Mouse (Mus musculus): Measurements from ENCODE around the gene Caml. TPM values are rescaled to one million over a fixed set of nuclear protein-coding genes. Genes with fewer than 3 reads are reported as not detected.
"Not testable (repeated sequence)": the region's sequence is repeated elsewhere in the genome, so short reads cannot be mapped to it uniquely, and the experiment has no call there.

Caml gene
- total RNA-seq, 4 experiments from 2014 or later = 10.1 to 12.8 (median 11.7) TPM

DNA sequence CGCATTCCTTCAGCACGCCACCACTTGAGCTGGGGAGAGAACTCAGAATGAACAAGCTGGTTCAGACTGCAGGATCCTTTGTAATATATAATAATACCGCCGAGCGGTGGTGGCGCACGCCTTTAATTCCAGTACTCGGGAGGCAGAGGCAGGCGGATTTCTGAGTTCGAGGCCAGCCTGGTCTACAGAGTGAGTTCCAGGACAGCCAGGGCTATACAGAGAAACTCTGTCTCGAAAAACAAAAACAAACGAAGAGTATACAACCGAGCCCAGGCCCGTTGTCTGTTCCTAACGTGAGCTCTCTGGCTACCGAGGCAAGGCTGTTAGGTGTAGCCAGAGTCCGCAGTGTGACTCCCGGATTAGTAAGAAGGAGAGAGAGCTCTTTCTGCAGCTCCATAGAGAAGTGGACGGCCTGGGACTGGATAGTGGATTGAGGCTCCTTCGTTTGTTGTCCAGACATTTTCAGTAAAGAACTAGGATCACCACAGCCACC is 603 bp upstream of the Caml start:
- DNase-seq (ENCODE audit: low spot score) = not testable (repeated sequence)

DNA sequence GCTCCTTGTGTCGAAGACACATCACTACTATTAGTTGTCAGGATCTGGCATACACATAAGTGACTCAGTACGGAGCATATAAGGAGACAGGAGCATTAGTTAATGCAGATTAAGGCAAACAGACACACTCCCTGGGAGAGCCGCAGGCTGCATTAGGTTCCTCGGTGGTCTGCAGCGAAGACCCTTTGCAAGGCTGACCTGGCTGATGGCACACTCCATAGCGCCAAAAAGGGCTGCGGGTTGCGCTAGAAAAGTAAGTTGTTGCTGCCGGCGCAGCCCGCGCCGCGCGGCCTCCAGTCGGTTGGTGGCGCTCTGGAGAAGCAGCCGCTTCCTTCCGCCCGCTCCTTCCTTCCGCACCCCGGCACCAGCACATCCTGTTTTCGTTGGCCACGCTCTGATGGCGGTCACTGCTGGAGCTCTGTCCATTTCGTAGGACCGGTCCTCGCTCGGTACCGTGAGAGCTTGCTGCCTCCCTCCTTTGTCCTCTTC is 11.9 kb downstream of the Caml start, which contains the start of gene Ddx46:
TSS of gene Ddx46 (plus strand) at position 389 of the 489 bp plus-strand sequence.
- peak; percentile 79 for DNase-seq (ENCODE audit: low spot score)

DNA sequence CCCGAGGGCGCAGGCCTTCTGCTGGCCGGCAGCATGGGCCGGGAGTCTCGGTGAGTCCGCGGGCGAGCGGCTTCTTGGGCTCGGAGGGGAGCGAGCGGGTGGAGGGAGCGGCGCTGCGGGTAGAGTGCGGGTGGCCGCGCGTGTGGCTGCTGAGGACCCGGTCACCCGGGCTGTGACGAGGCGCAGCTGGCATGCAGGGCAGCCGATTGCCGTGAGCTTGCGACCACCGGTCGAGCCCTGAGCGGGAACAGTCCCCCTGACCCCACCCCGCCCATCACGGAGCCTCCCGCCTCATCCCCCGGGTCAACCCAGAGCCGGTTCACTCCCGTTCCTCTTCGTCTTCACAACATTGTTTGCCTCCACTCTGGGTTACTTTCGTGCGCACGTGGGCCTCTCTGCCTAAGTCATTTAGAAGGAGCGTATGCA is 12.4 kb downstream of the Caml start:
- no peak for DNase-seq (ENCODE audit: low spot score)

DNA sequence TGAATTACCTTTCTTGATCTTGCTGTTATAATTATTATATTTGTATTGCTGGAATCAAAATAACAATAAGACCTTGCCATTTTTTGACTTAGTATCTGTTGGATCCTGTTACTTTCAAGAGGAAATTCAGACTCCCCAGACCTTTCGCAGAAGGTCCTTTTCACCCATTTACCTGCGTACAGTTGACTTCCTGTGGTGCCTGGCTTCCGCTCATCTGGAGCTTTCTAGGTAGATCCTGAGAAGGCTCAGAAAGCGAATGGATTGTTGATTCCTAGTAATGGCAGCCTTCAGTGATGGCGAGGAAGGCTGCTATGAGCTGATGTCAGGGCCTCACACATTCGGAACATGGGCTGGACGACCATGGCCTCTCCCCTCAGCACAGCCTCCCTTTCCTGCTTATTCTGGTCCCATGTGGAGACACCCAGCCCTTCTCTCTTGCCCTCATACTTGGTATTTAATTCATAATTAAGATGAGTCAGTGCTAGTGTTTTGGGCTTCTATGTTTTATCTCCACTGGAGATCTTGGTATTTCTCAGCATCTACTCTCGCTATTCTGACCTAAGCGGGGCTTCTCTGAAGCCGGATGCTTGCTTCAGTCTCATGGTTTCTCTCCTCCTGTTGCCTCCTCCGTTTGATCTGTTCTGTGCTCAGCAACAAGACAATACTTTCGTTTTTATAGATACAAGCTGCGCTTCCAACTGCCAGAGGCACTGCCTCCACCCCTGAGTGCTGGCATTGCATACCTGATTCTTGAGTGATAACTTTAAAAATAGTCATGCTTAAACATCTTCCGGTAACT is 13.6 kb downstream of the Caml start:
- DNase-seq (ENCODE audit: low spot score) = no peak

DNA sequence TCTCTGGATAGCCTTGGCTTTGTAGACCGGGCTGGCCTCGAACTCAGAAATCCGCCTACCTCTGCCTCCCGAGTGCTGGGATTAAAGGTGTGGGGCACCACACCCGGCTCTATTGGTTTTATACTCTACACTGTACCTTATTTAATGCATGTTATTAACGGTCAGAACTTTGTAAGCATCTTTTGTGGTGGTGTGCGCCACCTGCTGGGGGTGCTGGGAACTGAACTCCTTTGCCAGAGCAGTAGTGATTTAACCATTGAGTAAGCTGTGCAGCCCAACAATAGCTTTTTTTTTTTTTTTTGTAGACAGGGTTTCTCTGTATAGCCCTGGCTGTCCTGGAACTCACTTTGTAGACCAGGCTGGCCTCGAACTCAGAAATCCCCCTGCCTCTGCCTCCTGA is 17.7 kb downstream of the Caml start:
- DNase-seq (ENCODE audit: low spot score) = peak; percentile 78

DNA sequence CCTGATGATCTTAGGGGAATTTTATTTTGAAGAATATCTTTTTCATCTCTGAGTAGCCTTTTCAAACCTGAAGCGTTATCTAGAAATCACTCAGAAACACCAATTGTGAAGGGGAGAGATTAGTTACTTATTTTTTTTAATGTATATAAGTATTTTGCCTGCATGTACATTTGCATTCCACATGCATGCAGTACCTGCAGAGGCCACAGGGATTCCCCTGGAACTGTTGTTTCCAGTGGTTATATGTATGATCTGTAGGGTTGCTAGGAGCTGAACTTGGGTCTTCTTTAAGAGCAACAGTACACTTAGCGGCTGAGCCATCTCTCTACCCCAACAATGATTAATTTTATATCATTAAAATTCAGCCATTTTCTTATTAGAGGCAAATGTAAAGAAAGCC is 21.7 kb downstream of the Caml start:
- no peak for DNase-seq (ENCODE audit: low spot score)

DNA sequence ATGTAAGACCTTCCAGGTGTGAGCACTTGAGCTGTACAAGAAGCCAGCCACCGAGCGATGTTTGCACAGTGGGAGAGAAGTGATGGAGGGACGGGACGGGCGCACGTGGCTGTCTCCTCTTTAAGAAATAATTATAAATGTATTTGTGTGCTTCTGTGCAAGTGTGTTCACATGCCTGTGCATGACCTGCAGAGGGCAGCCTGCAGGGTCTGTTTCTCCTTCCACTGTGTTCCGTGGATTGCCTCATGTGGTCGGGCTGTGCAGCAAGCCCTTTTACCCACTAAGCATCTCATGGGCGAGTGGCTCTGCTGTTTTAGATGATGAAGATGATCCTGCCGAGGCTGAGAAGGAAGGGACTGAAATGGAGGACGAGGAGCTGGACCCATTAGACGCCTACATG is 27.3 kb downstream of the Caml start:
- no peak for DNase-seq (ENCODE audit: low spot score)

DNA sequence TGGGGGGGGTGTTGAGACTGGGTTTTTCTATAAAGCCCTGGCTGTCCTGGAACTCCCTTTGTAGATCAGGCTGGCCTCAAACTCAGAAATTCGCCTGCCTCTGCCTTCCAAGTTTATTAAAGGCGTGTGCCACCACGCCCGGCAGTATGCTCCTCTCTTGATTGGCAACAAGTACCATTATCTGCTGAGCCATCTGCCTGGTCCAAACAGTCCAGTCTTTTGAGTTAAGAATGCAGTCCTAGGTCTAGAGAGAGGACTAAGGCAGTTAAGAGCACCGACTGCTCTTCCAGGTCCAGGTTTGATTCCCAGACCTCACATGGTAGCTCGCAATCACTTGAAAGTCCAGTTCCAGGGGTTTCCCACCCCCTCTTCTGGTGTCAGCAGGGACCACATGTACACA is 28.2 kb downstream of the Caml start:
- DNase-seq (ENCODE audit: low spot score) = no peak

DNA sequence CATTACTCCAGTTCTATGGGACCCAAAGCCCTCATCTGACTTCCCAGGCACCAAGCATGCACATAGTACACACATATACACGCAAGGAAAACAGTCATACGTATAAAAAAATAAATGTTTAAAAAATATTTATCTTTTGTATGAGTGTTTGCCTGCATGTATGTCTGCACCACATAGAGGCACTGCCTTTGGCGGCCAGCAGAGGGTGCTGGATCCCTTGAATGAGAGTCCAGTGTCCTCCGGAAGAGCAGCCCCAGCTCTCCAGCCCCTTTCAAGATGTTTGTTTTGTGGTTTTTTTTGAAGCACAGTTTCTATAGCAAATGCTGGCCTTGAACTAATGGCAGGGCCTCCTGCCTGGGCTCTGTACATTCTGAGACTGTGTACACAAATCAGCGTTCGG is 45.7 kb downstream of the Caml start:
- DNase-seq (ENCODE audit: low spot score) = peak; percentile 6

DNA sequence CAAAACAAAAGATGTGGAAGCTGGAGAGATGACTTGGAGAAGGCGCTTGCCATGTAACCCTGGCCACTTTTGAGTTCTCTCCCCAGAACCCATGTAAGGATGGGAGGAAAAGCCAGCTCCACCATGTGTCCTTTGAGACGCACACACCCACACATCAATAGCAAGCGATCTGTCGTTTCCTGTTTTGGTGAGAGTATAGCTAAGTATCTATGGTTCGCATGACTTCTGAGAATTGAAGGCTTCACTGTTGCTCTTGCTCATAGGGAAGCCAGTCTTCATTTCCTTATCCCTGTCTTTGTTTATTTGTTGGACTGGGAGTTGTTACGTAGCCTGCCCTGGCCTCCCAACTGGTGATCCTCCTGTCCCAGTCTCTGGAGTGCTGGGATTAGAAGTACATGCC is 49.9 kb downstream of the Caml start:
- DNase-seq (ENCODE audit: low spot score) = no peak

DNA sequence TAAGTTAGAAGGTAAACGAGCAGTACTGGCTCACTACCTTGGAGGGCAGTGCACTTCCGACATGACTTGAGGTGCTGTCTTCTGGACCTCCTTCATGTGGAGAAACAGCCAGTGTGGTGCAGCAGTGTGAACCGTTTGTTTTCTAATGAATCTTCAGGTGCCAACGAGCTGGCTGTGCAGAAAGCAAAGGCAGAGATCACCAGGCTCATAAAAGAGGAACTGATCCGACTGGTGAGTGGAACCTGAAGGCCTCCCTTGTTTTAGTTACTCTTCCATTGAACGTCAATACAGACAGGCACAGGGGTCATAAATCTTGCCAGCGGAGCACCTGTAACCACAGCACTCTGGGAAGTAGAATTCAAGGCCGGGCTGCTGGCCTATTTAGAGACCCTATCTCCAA is 54.6 kb downstream of the Caml start:
- no peak for DNase-seq (ENCODE audit: low spot score)

Other genes with a start within 250 kb of the Caml start
- not detected for gene Slc34a1, start 224.8 kb upstream of the Caml start, total RNA-seq (2022)
- not detected for gene Pfn3, start 207.8 kb upstream of the Caml start, total RNA-seq (2022)
- gene F12, start 196.2 kb upstream of the Caml start, total RNA-seq (2022) = not detected
- 10 to 100 TPM; 14.9 to 19.0 (median 16.6) TPM for gene Grk6, start 177.9 kb upstream of the Caml start, total RNA-seq (2022)
- gene Prr7, start 158.7 kb upstream of the Caml start, total RNA-seq (2022) = 1 to 10 TPM in 1 of 4 experiments, under 1 TPM in 3; 0.44 to 1.2 (median 0.65) TPM
- 1 to 10 TPM; 3.8 to 6.4 (median 5.1) TPM for gene Dbn1, start 134.9 kb upstream of the Caml start, total RNA-seq (2022)
- 10 to 100 TPM; 38.4 to 49.4 (median 49.0) TPM for gene Pdlim7, start 109.3 kb upstream of the Caml start, total RNA-seq (2022)
- gene Dok3, start 93.7 kb upstream of the Caml start, total RNA-seq (2022) = 1 to 10 TPM in 3 of 4 experiments, under 1 TPM in 1; 0.97 to 3.8 (median 1.4) TPM
- gene Ddx41, start 86.3 kb upstream of the Caml start, total RNA-seq (2022) = 10 to 100 TPM; 11.8 to 17.0 (median 13.7) TPM
- gene Fam193b, start 51.9 kb upstream of the Caml start, total RNA-seq (2022) = 10 to 100 TPM; 11.5 to 18.3 (median 13.6) TPM
- 100 to 1,000 TPM in 1 of 4 experiments, 10 to 100 TPM in 3; 80.6 to 102 (median 90.0) TPM for gene Tmed9, start 49.3 kb upstream of the Caml start, total RNA-seq (2022)
- gene B4galt7, start 23.1 kb upstream of the Caml start, total RNA-seq (2022) = 1 to 10 TPM; 8.0 to 9.1 (median 8.8) TPM
- gene Ddx46, start 12.0 kb downstream of the Caml start, total RNA-seq (2022) = 10 to 100 TPM; 17.7 to 24.8 (median 20.2) TPM
- gene B230219D22Rik, start 70.1 kb downstream of the Caml start, total RNA-seq (2022) = 10 to 100 TPM; 37.8 to 39.8 (median 39.2) TPM
- 10 to 100 TPM; 43.3 to 50.2 (median 45.4) TPM for gene Txndc15, start 91.6 kb downstream of the Caml start, total RNA-seq (2022)
- 10 to 100 TPM; 48.8 to 59.2 (median 53.4) TPM for gene Pcbd2, start 104.4 kb downstream of the Caml start, total RNA-seq (2022)
- under 1 TPM; 0.25 to 0.40 (median 0.32) TPM for gene Catsper3, start 161.6 kb downstream of the Caml start, total RNA-seq (2022)
- gene Pitx1, start 213.2 kb downstream of the Caml start, total RNA-seq (2022) = not detected